Mouse (Mus musculus): Measurements from ENCODE around the gene Hpn. TPM values are rescaled to one million over a fixed set of nuclear protein-coding genes. Genes with fewer than 3 reads are reported as not detected.
A peak's percentile ranks its signal among the peaks of the same experiment; 100 is the strongest.

The Hpn gene
- total and polyA plus RNA-seq, 2 experiments from 2014 or later: 0.49 to 0.62 TPM

GRCm38 (mm10) chr7:31052636-31053434, 62.3 kb downstream of the Hpn start:
- Histone ChIP-seq H3K27ac (ENCODE audit: low read depth, low read length) (no peak overlapping the region), H3K27me3 (ENCODE audit: insufficient read depth, low read length) (peaks cover 14% of the 10 kb centered on the region), H3K9ac (replicated peaks; ENCODE audit: low read length, poor library complexity, severe bottlenecking) (no peak overlapping the region), H3K4me1 (ENCODE audit: insufficient read depth, low read length) (peaks cover 9% of the 10 kb centered on the region; the same call in 1 of the 2 replicates), H3K9me3 (ENCODE audit: low read length) (no peaks in the 10 kb centered on the region), H3K36me3 (ENCODE audit: insufficient read depth, low read length) (no peaks in the 10 kb centered on the region), H3K4me3 (ENCODE audit: low read depth, low read length) (peak overlapping the region; percentile 44), H3K4me2 (ENCODE audit: low read depth, low read length, poor library complexity, severe bottlenecking) (peak overlapping the region; percentile 69)
- peak; percentile 62 for DNase-seq (ENCODE audit: low spot score)
- peak; percentile 50 for TF ChIP-seq CTCF (IDR thresholded peaks at IDR 0.05)
- whole genome bisulfite sequencing: 4% methylated on average over 33 of the region's 34 CpGs
- peak; percentile 6 for ATAC-seq (ENCODE audit: low FRiP score)

GRCm38 (mm10) chr7:31052251-31052635, 62.8 kb downstream of the Hpn start:
- H3K9me3 ChIP-seq (ENCODE audit: low read length): no peaks in the 10 kb centered on the region
- WGBS: 4% methylated on average over 22 of the region's 22 CpGs
- no peak for DNase-seq (ENCODE audit: low spot score)
- H3K4me1 ChIP-seq (ENCODE audit: insufficient read depth, low read length): peaks cover 9% of the 10 kb centered on the region; the same call in 1 of the 2 replicates
- H3K27ac ChIP-seq (ENCODE audit: low read depth, low read length): no peak overlapping the region
- peak overlapping the region; percentile 44 for H3K4me3 ChIP-seq (ENCODE audit: low read depth, low read length)
- no peak for TF ChIP-seq CTCF (IDR thresholded peaks at IDR 0.05)
- H3K4me2 ChIP-seq (ENCODE audit: low read depth, low read length, poor library complexity, severe bottlenecking): peak overlapping the region; percentile 69
- H3K27me3 ChIP-seq (ENCODE audit: insufficient read depth, low read length): peaks cover 14% of the 10 kb centered on the region
- H3K36me3 ChIP-seq (ENCODE audit: insufficient read depth, low read length): no peaks in the 10 kb centered on the region
- no peak overlapping the region for H3K9ac ChIP-seq (replicated peaks; ENCODE audit: low read length, poor library complexity, severe bottlenecking)
- ATAC-seq (ENCODE audit: low FRiP score): no peak

GRCm38 (mm10) chr7:31051321-31052021, 63.6 kb downstream of the Hpn start, which contains the start of gene Fxyd7:
TSS of gene Fxyd7 (minus strand) at chr7:31051467.
- Histone ChIP-seq H3K4me2 (ENCODE audit: low read depth, low read length, poor library complexity, severe bottlenecking) (peak within 1 kb of the TSS; percentile 69), H3K9me3 (ENCODE audit: low read length) (no peaks in the 10 kb centered on the region), H3K27me3 (ENCODE audit: insufficient read depth, low read length) (peaks cover 14% of the 10 kb centered on the region), H3K9ac (replicated peaks; ENCODE audit: low read length, poor library complexity, severe bottlenecking) (peak within 1 kb of the TSS; percentile 67), H3K4me1 (ENCODE audit: insufficient read depth, low read length) (peaks cover 9% of the 10 kb centered on the region; the same call in 1 of the 2 replicates), H3K4me3 (ENCODE audit: low read depth, low read length) (peak within 1 kb of the TSS; percentile 44), H3K27ac (ENCODE audit: low read depth, low read length) (peak within 1 kb of the TSS; percentile 27), H3K36me3 (ENCODE audit: insufficient read depth, low read length) (no peaks in the 10 kb centered on the region)
- peak; percentile 30 for TF ChIP-seq CTCF (IDR thresholded peaks at IDR 0.05)
- peak; percentile 28; the same call in 1 of the 2 replicates for ATAC-seq (ENCODE audit: low FRiP score)
- 3% methylated on average over 25 of the region's 28 CpGs for WGBS
- DNase-seq (ENCODE audit: low spot score): peak; percentile 44

GRCm38 (mm10) chr7:31050921-31051320, 64.2 kb downstream of the Hpn start:
- Histone ChIP-seq H3K9ac (replicated peaks; ENCODE audit: low read length, poor library complexity, severe bottlenecking) (peak overlapping the region; percentile 67), H3K4me3 (ENCODE audit: low read depth, low read length) (peak overlapping the region; percentile 44), H3K27me3 (ENCODE audit: insufficient read depth, low read length) (peaks cover 14% of the 10 kb centered on the region), H3K36me3 (ENCODE audit: insufficient read depth, low read length) (no peaks in the 10 kb centered on the region), H3K4me1 (ENCODE audit: insufficient read depth, low read length) (peaks cover 9% of the 10 kb centered on the region; the same call in 1 of the 2 replicates), H3K9me3 (ENCODE audit: low read length) (no peaks in the 10 kb centered on the region), H3K27ac (ENCODE audit: low read depth, low read length) (peak overlapping the region; percentile 27), H3K4me2 (ENCODE audit: low read depth, low read length, poor library complexity, severe bottlenecking) (peak overlapping the region; percentile 69)
- DNase-seq (ENCODE audit: low spot score): peak; percentile 60
- no peak for ATAC-seq (ENCODE audit: low FRiP score)
- no peak for TF ChIP-seq CTCF (IDR thresholded peaks at IDR 0.05)
- WGBS: 2% methylated on average over 9 of the region's 9 CpGs

- DNase-seq (ENCODE audit: low spot score) (no peak), ATAC-seq (ENCODE audit: low FRiP score) (no peak; the same call in 1 of the 2 replicates)
- under 1% methylated on average over 6 of the region's 6 CpGs for WGBS
These were observed 64.6 kb downstream of the Hpn start for GRCm38 (mm10) chr7:31050487-31050886.

More at GRCm38 (mm10) chr7:31050487-31050886, 64.6 kb downstream of the Hpn start:
- Histone ChIP-seq H3K4me3 (ENCODE audit: low read depth, low read length) (peak overlapping the region; percentile 44), H3K36me3 (ENCODE audit: insufficient read depth, low read length) (no peaks in the 10 kb centered on the region), H3K4me1 (ENCODE audit: insufficient read depth, low read length) (peaks cover 9% of the 10 kb centered on the region; the same call in 1 of the 2 replicates), H3K27ac (ENCODE audit: low read depth, low read length) (peak overlapping the region; percentile 27), H3K27me3 (ENCODE audit: insufficient read depth, low read length) (peaks cover 14% of the 10 kb centered on the region), H3K9ac (replicated peaks; ENCODE audit: low read length, poor library complexity, severe bottlenecking) (peak overlapping the region; percentile 67), H3K4me2 (ENCODE audit: low read depth, low read length, poor library complexity, severe bottlenecking) (peak overlapping the region; percentile 69), H3K9me3 (ENCODE audit: low read length) (no peaks in the 10 kb centered on the region)
- no peak for TF ChIP-seq CTCF (IDR thresholded peaks at IDR 0.05)
